Mouse (Mus musculus) liver, postnatal 0 days (tissue): ENCODE data around the gene Banp. TPM values are rescaled to one million over a fixed set of nuclear protein-coding genes. Genes with fewer than 3 reads are reported as not detected.

Experiments
- ATAC-seq: fragments of 200-750 bp; cut with Nextera tagmentation; 2 replicates; pipeline ENCODE4 v1.8.0; 2017; ENCODE audit warnings: mild to moderate bottlenecking, moderate library complexity
- DNase-seq: peaks from one replicate; pipeline ENCODE4 v3.0.0-alpha.2; 2016
- H3K27ac ChIP-seq: fragments of 300-500 bp; sonication (generic); 2 replicates; pipeline ENCODE4 v1.5.1; 2014; ENCODE audit warnings: antibody characterized with exemption, moderate library complexity, mild to moderate bottlenecking, low read depth
- H3K27me3 ChIP-seq: fragments of 300-500 bp; sonication (generic); 2 replicates; pipeline ENCODE4 v1.6.1; 2014; ENCODE audit warnings: low read length, control low read depth, mixed read lengths; ENCODE audit not compliant: insufficient read depth
- H3K36me3 ChIP-seq: fragments of 300-500 bp; sonication (generic); replicated peaks from 2 replicates; pipeline ENCODE4 v1.6.1; 2014; ENCODE audit warnings: mild to moderate bottlenecking, control low read depth, low read length, moderate library complexity, mixed read lengths; ENCODE audit not compliant: insufficient read depth
- H3K4me1 ChIP-seq: fragments of 300-500 bp; sonication (generic); 2 replicates; pipeline ENCODE4 v1.6.1; 2014; ENCODE audit warnings: antibody characterized with exemption, mild to moderate bottlenecking, control low read depth; ENCODE audit not compliant: insufficient read depth
- H3K4me2 ChIP-seq: fragments of 300-500 bp; sonication (generic); 2 replicates; pipeline ENCODE4 v1.6.1; 2014; ENCODE audit warnings: low read depth, mild to moderate bottlenecking, low read length, moderate library complexity, mixed read lengths
- H3K4me3 ChIP-seq: fragments of 300-500 bp; sonication (generic); 2 replicates; pipeline ENCODE4 v1.5.1; 2014; ENCODE audit warnings: low read depth, low read length
- H3K9ac ChIP-seq: fragments of 300-500 bp; sonication (generic); replicated peaks from 2 replicates; pipeline ENCODE4 v1.6.1; 2014; ENCODE audit warnings: mild to moderate bottlenecking, moderate library complexity
- H3K9me3 ChIP-seq: fragments of 300-500 bp; sonication (generic); 2 replicates; pipeline ENCODE4 v1.6.1; 2016; ENCODE audit warnings: mild to moderate bottlenecking, control low read depth, low read length, mixed read lengths
- CTCF ChIP-seq: sonication (generic); IDR thresholded peaks from 2 replicates; pipeline ENCODE4 v1.5.1; 2016; ENCODE audit warnings: antibody characterized with exemption, low read depth
- EP300 ChIP-seq: IDR thresholded peaks from 2 replicates; pipeline ENCODE4 v1.6.1; 2016; ENCODE audit warnings: antibody characterized with exemption, low read depth, mild to moderate bottlenecking
- WGBS: fragments of 180-500 bp; shearing (Covaris S2); extraction: QIAGEN DNeasy Blood & Tissue Kit; methylation state at CpG from one replicate; pipeline ENCODE4 v1.1.7; 2014; ENCODE audit not compliant: insufficient replicate concordance; 5-methylcytosine and 5-hydroxymethylcytosine counted together
- polyA plus RNA-seq: library from polyadenylated mRNA; unstranded; fragments of >200 nt; fragmentation: Nextera tagmentation; extraction: Ambion mirVana; gene quantifications from 2 replicates; pipeline ENCODE4 v1.2.1, GENCODE M21; 2015

Banp gene
- polyA plus RNA-seq, 1 experiment from 2014 or later: 7.6 TPM

DNA sequence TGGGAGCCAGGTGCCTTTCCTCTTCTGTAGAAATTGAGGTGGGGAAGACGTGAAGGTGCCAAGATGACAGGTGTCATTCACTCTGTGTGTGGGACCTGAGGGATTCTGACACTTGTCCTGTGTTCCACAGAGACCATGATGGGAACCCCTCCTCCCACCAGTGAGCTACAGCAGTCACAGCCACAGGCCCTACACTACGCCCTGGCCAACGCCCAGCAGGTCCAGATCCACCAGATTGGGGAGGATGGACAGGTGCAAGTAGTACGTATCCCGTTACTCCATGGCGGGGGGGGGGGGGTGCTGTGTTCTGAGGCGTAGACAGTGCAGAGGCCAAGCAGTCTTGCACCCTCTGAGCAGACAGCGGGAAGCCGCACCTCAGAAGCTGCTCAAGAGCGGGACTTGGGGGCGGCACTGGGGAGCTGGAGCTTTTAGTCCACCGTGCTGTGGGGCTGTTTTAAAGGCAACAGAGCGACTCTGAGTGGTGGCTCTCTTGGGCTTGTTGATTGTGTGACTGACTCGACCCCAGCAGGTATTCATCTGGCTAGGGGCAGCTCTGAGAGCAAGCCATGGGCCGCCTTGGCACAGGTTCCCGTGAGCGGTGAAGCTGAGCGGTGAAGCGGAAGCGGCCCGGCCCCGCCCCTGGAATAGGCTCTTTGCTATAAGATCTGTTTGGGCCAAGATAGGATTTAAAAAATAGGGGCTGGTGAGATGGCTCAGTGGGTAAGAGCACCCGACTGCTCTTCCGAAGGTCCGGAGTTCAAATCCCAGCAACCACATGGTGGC lies 56.1 kb downstream of the Banp start:
- ATAC-seq: no peak
- TF ChIP-seq EP300: no peak
- TF ChIP-seq CTCF: no peak
- WGBS: 91% methylated on average over 24 of the region's 25 CpGs

GRCm38 (mm10) chr8:122006688-122007484 lies 57.3 kb downstream of the Banp start:
- Histone ChIP-seq H3K27me3 (no peaks in the 10 kb centered on the region), H3K27ac (no peak overlapping the region), H3K36me3 (peaks cover 42% of the 10 kb centered on the region), H3K9ac (no peak overlapping the region), H3K4me2 (no peak overlapping the region), H3K9me3 (no peaks in the 10 kb centered on the region), H3K4me1 (no peaks in the 10 kb centered on the region), H3K4me3 (no peak overlapping the region)
- TF ChIP-seq EP300 (no peak), CTCF (no peak)
- ATAC-seq (no peak), DNase-seq (no peak)
- WGBS: 88% methylated on average over 13 of the region's 13 CpGs

More for the DNA sequence above, 56.1 kb downstream of the Banp start:
- no peak overlapping the region for H3K9ac ChIP-seq
- H3K27ac ChIP-seq: no peak overlapping the region
- no peak for DNase-seq
- H3K27me3 ChIP-seq: no peaks in the 10 kb centered on the region
- no peak overlapping the region for H3K4me2 ChIP-seq
- H3K4me3 ChIP-seq: no peak overlapping the region
- H3K9me3 ChIP-seq: no peaks in the 10 kb centered on the region
- H3K36me3 ChIP-seq: peaks cover 47% of the 10 kb centered on the region
- H3K4me1 ChIP-seq: no peaks in the 10 kb centered on the region

DNA sequence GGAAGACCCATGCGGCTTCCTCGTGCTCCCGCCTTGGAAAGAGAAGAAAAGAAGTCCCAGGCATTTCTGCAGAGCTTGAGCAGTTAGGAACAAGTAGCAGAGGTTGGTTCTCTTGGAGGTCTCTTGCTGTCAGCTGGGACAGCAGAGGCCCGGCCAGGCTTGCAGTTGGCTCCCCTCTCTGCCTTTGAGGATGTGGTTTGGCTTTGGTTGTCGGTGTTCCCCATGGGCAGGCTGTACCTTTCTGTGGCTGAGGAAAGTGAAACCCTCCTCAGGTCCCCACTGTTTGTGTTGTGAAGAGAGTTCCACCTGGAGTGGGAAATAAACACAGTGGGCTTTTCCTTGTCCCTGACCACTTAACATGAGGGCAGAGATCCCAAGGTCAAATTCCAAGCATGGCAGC lies 58.8 kb downstream of the Banp start:
- DNase-seq (no peak), ATAC-seq (no peak)
- H3K36me3 ChIP-seq: peaks cover 40% of the 10 kb centered on the region
- no peaks in the 10 kb centered on the region for H3K27me3 ChIP-seq
- no peak overlapping the region for H3K27ac ChIP-seq
- no peak overlapping the region for H3K4me2 ChIP-seq
- no peaks in the 10 kb centered on the region for H3K4me1 ChIP-seq
- H3K4me3 ChIP-seq: no peak overlapping the region
- no peak overlapping the region for H3K9ac ChIP-seq
- 80% methylated on average over 5 of the region's 5 CpGs for WGBS
- TF ChIP-seq EP300: no peak
- TF ChIP-seq CTCF: no peak
- no peaks in the 10 kb centered on the region for H3K9me3 ChIP-seq

GRCm38 (mm10) chr8:122010638-122011037 lies 61.1 kb downstream of the Banp start:
- no peak overlapping the region for H3K4me2 ChIP-seq
- 80% methylated on average over 5 of the region's 5 CpGs for WGBS
- H3K27me3 ChIP-seq: no peaks in the 10 kb centered on the region
- ATAC-seq (no peak), DNase-seq (no peak)
- H3K9me3 ChIP-seq: no peaks in the 10 kb centered on the region
- TF ChIP-seq CTCF (no peak), EP300 (no peak)
- H3K9ac ChIP-seq: no peak overlapping the region
- no peak overlapping the region for H3K27ac ChIP-seq
- no peak overlapping the region for H3K4me3 ChIP-seq
- peaks cover 33% of the 10 kb centered on the region for H3K36me3 ChIP-seq
- H3K4me1 ChIP-seq: no peaks in the 10 kb centered on the region

DNA sequence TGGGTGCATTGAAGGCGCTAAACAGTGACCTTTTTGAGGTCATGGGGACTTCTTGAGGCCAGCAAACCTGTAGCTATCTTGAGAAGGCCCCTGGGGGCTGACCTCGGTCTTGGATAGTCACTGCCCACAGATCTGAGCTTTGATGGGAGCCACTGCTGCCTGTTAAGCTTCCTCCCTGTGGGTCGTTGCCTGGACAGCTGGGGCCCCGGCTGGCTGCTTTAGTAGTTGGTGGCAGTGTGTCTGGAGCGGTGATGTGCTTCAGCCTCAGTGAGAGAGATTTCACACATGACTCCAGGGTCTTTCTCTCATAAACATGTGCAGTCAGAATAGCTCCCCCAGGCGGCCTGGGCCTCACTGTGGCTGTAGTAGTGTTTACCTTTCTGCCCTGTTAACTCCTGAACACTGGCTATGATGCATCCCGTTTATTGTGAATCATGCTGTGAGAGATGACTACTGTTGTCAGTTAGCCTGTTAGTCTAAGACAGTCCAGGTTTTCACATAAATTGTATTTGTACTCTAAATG lies 61.6 kb downstream of the Banp start:
- DNase-seq: no peak

DNA sequence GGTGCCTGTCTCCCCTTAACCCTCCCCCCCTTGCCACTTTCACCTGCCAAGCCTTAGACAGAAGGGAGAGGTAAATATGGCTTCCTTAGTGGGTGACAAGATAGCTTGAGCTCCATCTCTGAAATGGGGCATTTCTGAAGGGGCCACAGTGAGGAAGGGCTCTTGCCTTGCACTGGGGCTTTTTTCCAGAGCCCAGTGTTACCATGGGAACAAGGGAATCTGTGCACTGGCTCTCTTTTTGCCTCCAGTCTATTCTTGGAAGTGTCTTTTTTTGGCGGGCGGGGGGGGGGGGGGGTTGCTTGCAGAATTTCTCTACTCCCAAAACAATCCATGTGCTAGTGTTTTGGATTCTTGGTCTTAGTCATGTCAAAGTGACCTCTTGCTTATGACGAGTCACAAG lies 65.1 kb downstream of the Banp start:
- no peaks in the 10 kb centered on the region for H3K27me3 ChIP-seq
- DNase-seq: no peak
- no peak overlapping the region for H3K4me2 ChIP-seq
- H3K4me3 ChIP-seq: no peak overlapping the region
- no peaks in the 10 kb centered on the region for H3K4me1 ChIP-seq
- H3K27ac ChIP-seq: no peak overlapping the region
- H3K36me3 ChIP-seq: peaks cover 19% of the 10 kb centered on the region
- no peak overlapping the region for H3K9ac ChIP-seq
- no peak for ATAC-seq
- H3K9me3 ChIP-seq: no peaks in the 10 kb centered on the region
- no peak for TF ChIP-seq CTCF
- TF ChIP-seq EP300: no peak
- 70% methylated on average over 3 of the region's 3 CpGs for WGBS

More for the DNA sequence above, 61.6 kb downstream of the Banp start:
- Histone ChIP-seq H3K27ac (no peak overlapping the region), H3K36me3 (peaks cover 33% of the 10 kb centered on the region), H3K4me3 (no peak overlapping the region), H3K9ac (no peak overlapping the region), H3K27me3 (no peaks in the 10 kb centered on the region), H3K4me1 (no peaks in the 10 kb centered on the region), H3K9me3 (no peaks in the 10 kb centered on the region), H3K4me2 (no peak overlapping the region)
- ATAC-seq: no peak
- WGBS: 72% methylated on average over 7 of the region's 7 CpGs
- TF ChIP-seq EP300 (no peak), CTCF (0 out of 2 replicates have a peak, but pooled peaks have one; percentile 2)
